Mouse (Mus musculus) midbrain, embryonic 14.5 days (tissue): ENCODE measurements around the gene Son. TPM values are rescaled to one million over a fixed set of nuclear protein-coding genes. Genes with fewer than 3 reads are reported as not detected.
A peak's percentile ranks its signal among the peaks of the same experiment; 100 is the strongest.

Experiments used
- ATAC-seq: fragments of 200-750 bp; cut with Nextera tagmentation; 2 replicates; pipeline ENCODE4 v1.8.0; 2017; ENCODE audit warnings: moderate number of reproducible peaks, moderate library complexity; ENCODE audit not compliant: low FRiP score, low TSS enrichment
- DNase-seq: peaks from one replicate; pipeline ENCODE4 v3.0.0-alpha.2; 2015
- H3K27ac ChIP-seq: fragments of 300-500 bp; sonication (generic); replicated peaks from 2 replicates; pipeline ENCODE4 v1.5.1; 2014; ENCODE audit warnings: mild to moderate bottlenecking, low read depth, low read length, moderate library complexity
- H3K27me3 ChIP-seq: fragments of 300-500 bp; sonication (generic); 2 replicates; pipeline ENCODE4 v1.6.1; 2014; ENCODE audit warnings: low read length, control low read depth, mixed read lengths; ENCODE audit not compliant: control insufficient read depth, insufficient read depth
- H3K36me3 ChIP-seq: fragments of 300-500 bp; sonication (generic); 2 replicates; pipeline ENCODE4 v1.6.1; 2014; ENCODE audit warnings: low read length, control low read depth; ENCODE audit not compliant: control insufficient read depth, insufficient read depth
- H3K4me1 ChIP-seq: fragments of 300-500 bp; sonication (generic); 2 replicates; pipeline ENCODE4 v1.6.1; 2014; ENCODE audit warnings: mild to moderate bottlenecking, antibody characterized with exemption, low read length, control low read depth; ENCODE audit not compliant: control insufficient read depth, insufficient read depth
- H3K4me2 ChIP-seq: fragments of 300-500 bp; sonication (generic); 2 replicates; pipeline ENCODE4 v1.6.1; 2014; ENCODE audit warnings: mild to moderate bottlenecking, low read length, moderate library complexity
- H3K4me3 ChIP-seq: fragments of 300-500 bp; sonication (generic); replicated peaks from 2 replicates; pipeline ENCODE4 v1.5.1; 2014; ENCODE audit warnings: low read depth, low read length
- H3K9ac ChIP-seq: fragments of 300-500 bp; sonication (generic); replicated peaks from 2 replicates; pipeline ENCODE4 v1.6.1; 2014; ENCODE audit warnings: mild to moderate bottlenecking, low read length, moderate library complexity
- H3K9me3 ChIP-seq: fragments of 300-500 bp; sonication (generic); 2 replicates; pipeline ENCODE4 v1.6.1; 2016; ENCODE audit warnings: low read length, control low read depth, mixed read lengths; ENCODE audit not compliant: control insufficient read depth
- WGBS: fragments of 180-500 bp; shearing (Covaris S2); extraction: QIAGEN DNeasy Blood & Tissue Kit; methylation state at CpG from one replicate; pipeline ENCODE4 v1.1.7; 2014; 5-methylcytosine and 5-hydroxymethylcytosine counted together
- polyA plus RNA-seq: library from polyadenylated mRNA; unstranded; fragments of >200 nt; fragmentation: Nextera tagmentation; extraction: Ambion mirVana; gene quantifications from 2 replicates; pipeline ENCODE4 v1.2.1, GENCODE M21; 2014

Gene Son
- polyA plus RNA-seq, 1 experiment from 2014 or later: 172 TPM

DNA sequence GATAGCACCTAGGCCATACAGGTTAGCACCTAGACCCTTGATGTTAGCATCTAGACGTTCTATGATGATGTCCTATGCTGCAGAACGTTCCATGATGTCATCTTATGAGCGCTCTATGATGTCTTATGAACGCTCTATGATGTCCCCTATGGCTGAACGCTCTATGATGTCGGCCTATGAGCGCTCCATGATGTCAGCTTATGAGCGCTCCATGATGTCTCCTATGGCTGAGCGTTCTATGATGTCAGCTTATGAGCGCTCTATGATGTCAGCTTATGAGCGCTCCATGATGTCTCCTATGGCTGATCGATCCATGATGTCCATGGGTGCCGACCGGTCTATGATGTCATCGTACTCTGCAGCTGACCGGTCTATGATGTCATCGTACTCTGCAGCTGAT is 10.0 kb downstream of the Son start:
- ATAC-seq: peak; percentile 27; the same call in 1 of the 2 replicates

DNA sequence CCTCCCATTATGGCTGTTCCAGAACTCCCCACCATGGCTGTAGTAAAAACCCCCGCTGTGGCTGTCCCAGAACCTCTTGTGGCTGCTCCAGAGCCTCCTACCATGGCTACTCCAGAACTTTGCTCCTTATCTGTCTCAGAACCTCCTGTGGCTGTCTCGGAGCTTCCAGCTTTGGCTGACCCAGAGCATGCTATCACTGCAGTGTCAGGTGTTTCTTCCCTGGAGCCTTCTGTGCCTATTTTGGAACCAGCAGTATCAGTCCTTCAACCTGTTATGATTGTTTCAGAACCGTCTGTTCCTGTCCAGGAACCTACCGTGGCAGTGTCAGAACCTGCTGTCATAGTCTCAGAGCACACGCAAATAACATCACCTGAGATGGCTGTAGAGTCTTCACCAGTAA is 11.2 kb downstream of the Son start:
- no peak overlapping the region for H3K4me2 ChIP-seq
- no peaks in the 10 kb centered on the region for H3K27me3 ChIP-seq
- ATAC-seq: no peak
- H3K9ac ChIP-seq: no peak overlapping the region
- no peaks in the 10 kb centered on the region for H3K4me1 ChIP-seq
- H3K36me3 ChIP-seq: peaks cover 84% of the 10 kb centered on the region
- no peak overlapping the region for H3K27ac ChIP-seq
- no peak for DNase-seq
- no peak overlapping the region for H3K4me3 ChIP-seq
- WGBS: 96% methylated on average over 5 of the region's 5 CpGs
- H3K9me3 ChIP-seq: no peaks in the 10 kb centered on the region

More for the DNA sequence above, 10.0 kb downstream of the Son start:
- Histone ChIP-seq H3K36me3 (peaks cover 81% of the 10 kb centered on the region), H3K9me3 (no peaks in the 10 kb centered on the region), H3K9ac (no peak overlapping the region), H3K4me3 (no peak overlapping the region), H3K27ac (no peak overlapping the region), H3K4me1 (no peaks in the 10 kb centered on the region), H3K4me2 (no peak overlapping the region), H3K27me3 (no peaks in the 10 kb centered on the region)
- 99% methylated on average over 17 of the region's 17 CpGs for WGBS
- DNase-seq: no peak

DNA sequence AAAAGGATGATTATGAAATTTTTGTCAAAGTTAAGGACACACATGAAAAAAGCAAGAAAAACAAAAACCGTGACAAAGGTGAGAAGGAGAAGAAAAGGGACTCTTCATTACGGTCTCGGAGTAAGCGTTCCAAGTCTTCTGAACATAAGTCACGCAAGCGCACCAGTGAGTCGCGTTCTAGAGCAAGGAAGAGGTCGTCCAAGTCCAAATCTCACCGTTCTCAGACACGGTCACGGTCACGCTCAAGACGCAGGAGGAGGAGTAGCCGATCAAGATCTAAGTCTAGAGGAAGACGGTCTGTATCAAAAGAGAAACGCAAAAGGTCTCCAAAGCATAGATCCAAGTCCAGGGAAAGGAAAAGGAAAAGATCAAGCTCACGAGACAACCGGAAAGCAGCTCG is 12.5 kb downstream of the Son start:
- Histone ChIP-seq H3K4me1 (no peaks in the 10 kb centered on the region), H3K9ac (no peak overlapping the region), H3K27me3 (no peaks in the 10 kb centered on the region), H3K4me2 (no peak overlapping the region), H3K27ac (no peak overlapping the region), H3K4me3 (no peak overlapping the region), H3K9me3 (no peaks in the 10 kb centered on the region), H3K36me3 (peaks cover 83% of the 10 kb centered on the region)
- ATAC-seq: no peak
- 97% methylated on average over 20 of the region's 20 CpGs for WGBS
- no peak for DNase-seq

DNA sequence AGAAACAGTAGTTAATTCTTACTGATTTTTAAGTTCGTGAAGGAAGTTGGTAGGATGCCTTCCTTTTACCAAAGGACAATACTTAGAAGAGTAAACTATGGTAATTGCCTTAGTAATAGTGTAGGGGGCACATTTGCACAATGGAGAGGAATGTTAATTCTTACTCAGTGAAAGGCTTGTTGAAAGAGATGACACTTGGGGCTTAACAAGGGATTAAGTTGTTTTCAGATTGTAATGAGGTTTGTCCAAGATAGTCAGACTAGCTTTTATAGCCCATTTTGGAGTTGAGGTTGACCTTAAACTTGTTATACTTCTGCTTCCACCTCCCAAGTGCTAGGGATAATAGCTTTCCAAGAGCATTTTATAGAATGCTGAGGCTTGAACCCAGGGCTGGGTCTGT is 14.1 kb downstream of the Son start:
- WGBS: 34% methylated on average over 1 of the region's 1 CpGs
- DNase-seq (no peak), ATAC-seq (no peak)
- no peaks in the 10 kb centered on the region for H3K9me3 ChIP-seq
- no peak overlapping the region for H3K9ac ChIP-seq
- peaks cover 83% of the 10 kb centered on the region for H3K36me3 ChIP-seq
- no peak overlapping the region for H3K4me3 ChIP-seq
- no peak overlapping the region for H3K27ac ChIP-seq
- H3K27me3 ChIP-seq: no peaks in the 10 kb centered on the region
- no peak overlapping the region for H3K4me2 ChIP-seq
- no peaks in the 10 kb centered on the region for H3K4me1 ChIP-seq

DNA sequence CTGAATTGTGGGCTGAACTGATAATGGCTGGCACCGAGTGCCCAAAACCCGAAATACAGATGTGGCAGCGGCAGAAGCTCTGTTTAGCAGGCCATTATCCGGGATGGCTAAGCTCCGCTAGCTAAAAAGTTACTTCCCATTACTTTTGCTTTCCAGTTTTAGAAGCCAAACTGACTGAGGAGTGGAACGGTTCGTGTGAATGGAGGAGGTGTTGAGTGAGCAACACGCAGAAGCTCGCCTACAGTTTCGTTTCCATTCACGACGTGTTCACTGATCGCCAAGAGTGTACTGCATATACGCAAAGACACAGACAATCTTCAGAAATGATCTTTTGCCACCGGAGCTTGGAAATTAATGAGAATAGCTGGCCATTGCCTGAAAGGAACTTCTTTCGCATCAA is 15.0 kb downstream of the Son start:
- no peak overlapping the region for H3K4me3 ChIP-seq
- H3K4me2 ChIP-seq: no peak overlapping the region
- H3K9me3 ChIP-seq: no peaks in the 10 kb centered on the region
- ATAC-seq (no peak), DNase-seq (no peak)
- 96% methylated on average over 16 of the region's 16 CpGs for WGBS
- peaks cover 82% of the 10 kb centered on the region for H3K36me3 ChIP-seq
- H3K27me3 ChIP-seq: no peaks in the 10 kb centered on the region
- no peaks in the 10 kb centered on the region for H3K4me1 ChIP-seq
- H3K27ac ChIP-seq: no peak overlapping the region
- no peak overlapping the region for H3K9ac ChIP-seq

DNA sequence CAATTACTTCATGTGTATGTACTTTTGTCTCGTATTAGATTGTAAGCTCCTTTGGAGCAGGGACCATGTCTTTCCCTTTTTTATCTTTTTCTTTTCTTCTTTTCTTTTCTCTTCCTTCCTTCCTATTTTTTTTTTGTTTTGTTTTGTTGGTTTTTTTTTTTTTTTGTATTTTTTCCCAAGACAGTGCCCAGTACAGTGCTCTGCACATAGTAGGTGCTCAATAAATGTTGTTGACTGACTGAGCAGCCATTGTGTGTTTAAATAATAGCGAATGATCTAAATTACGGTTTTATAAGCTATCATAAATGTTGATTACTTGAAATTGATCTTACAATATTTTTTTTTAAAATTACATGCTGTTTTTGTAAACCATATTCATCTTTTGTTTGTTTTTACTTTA is 16.5 kb downstream of the Son start:
- Histone ChIP-seq H3K9me3 (no peaks in the 10 kb centered on the region), H3K27me3 (no peaks in the 10 kb centered on the region), H3K27ac (no peak overlapping the region), H3K4me3 (no peak overlapping the region), H3K4me1 (no peaks in the 10 kb centered on the region), H3K4me2 (no peak overlapping the region), H3K36me3 (peaks cover 78% of the 10 kb centered on the region), H3K9ac (no peak overlapping the region)
- 95% methylated on average over 3 of the region's 3 CpGs for WGBS
- ATAC-seq: no peak
- no peak for DNase-seq

DNA sequence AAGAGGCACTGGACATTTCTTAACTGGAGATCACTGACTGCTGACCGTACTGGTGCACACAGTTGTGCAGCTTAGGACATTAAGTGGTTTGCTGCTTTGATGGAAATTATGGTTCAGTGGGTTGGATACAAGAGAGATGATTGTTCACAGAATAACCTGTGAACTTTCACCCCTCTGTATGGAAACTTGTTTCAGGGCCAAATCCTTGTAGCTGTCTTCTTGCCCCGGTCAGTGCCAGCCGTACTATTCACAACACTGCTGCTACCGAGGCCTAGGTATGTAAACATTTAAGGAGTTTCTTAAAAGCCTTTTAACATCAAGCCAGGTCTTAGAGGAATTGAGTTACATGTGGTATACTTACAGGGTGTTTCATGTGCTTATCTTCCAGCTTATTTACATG is 27.2 kb downstream of the Son start:
- DNase-seq (no peak), ATAC-seq (no peak)
- 89% methylated on average over 4 of the region's 4 CpGs for WGBS
- H3K9me3 ChIP-seq: no peaks in the 10 kb centered on the region
- peaks cover 93% of the 10 kb centered on the region for H3K36me3 ChIP-seq
- no peak overlapping the region for H3K27ac ChIP-seq
- H3K4me1 ChIP-seq: no peaks in the 10 kb centered on the region
- H3K9ac ChIP-seq: no peak overlapping the region
- no peak overlapping the region for H3K4me2 ChIP-seq
- H3K27me3 ChIP-seq: no peaks in the 10 kb centered on the region
- no peak overlapping the region for H3K4me3 ChIP-seq

DNA sequence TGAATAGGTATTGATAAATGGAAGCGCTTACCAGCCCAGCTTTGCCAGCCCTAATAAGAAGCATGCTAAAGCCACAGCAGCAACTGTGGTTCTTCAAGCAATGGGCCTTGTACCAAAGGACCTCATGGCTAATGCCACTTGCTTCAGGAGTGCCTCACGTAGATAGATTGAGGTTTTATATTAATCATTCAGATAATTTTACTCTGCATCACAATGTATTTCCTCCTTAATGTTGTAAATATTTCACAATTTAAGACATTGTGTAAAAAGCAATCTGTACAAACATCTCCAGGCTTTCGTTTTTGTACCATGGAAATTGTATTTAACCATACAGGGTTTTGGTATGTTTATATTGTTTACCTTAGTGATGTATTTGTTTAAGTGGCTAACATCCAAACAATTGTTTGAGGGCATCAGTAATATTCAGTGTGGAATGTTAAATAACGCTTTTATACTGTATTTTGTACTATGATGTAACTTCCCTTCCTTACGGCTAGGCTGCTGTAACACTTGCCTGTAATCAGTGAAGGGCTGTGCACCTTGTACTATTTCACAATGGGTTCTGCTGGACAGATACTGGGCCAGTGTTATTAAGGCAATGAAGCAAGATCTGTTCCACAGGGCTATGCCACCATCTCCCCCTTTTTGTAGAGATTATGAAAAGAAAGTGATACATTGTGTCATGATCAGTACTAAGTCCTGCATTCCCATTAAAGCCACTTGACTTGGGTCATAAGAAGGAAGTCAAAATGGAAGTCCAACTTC is 31.0 kb downstream of the Son start:
- Histone ChIP-seq H3K27ac (no peak overlapping the region), H3K36me3 (peaks cover 92% of the 10 kb centered on the region), H3K4me1 (no peaks in the 10 kb centered on the region), H3K9me3 (no peaks in the 10 kb centered on the region), H3K4me2 (no peak overlapping the region), H3K9ac (no peak overlapping the region), H3K4me3 (no peak overlapping the region), H3K27me3 (no peaks in the 10 kb centered on the region)
- ATAC-seq (no peak), DNase-seq (no peak)
- 94% methylated on average over 5 of the region's 5 CpGs for WGBS

DNA sequence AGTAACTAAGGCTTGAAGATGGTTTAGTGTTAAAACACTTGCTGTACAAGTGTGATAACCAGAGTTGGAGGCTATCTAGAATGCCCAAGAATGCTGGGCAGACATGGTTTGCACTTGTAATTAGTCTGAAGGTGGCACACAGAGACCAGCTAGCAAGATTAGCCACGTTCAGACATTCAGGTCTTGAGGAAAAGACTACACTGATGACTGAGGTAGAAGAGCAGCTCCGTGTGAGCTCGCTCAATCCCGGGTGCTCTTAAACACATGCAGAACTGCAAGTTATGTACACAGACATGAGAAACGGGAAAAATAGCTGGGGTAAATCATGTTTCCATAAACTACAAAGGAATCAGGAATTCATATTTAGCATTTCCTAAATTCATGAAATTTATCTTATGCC is 33.4 kb downstream of the Son start:
- H3K9me3 ChIP-seq: no peaks in the 10 kb centered on the region
- ATAC-seq (no peak), DNase-seq (no peak)
- H3K27ac ChIP-seq: no peak overlapping the region
- WGBS: 78% methylated on average over 5 of the region's 5 CpGs
- no peak overlapping the region for H3K4me2 ChIP-seq
- H3K4me1 ChIP-seq: no peaks in the 10 kb centered on the region
- no peak overlapping the region for H3K9ac ChIP-seq
- no peaks in the 10 kb centered on the region for H3K27me3 ChIP-seq
- H3K36me3 ChIP-seq: peaks cover 93% of the 10 kb centered on the region
- H3K4me3 ChIP-seq: no peak overlapping the region
